Mouse (Mus musculus): ENCODE measurements around the gene Gm4567. TPM values are rescaled to one million over a fixed set of nuclear protein-coding genes. Genes with fewer than 3 reads are reported as not detected.
"Not testable (repeated sequence)": the region's sequence is repeated elsewhere in the genome, so short reads cannot be mapped to it uniquely, and the experiment has no call there.

The Gm4567 gene
- polyA plus RNA-seq (2012; rRNA removed), result not detected in 2 replicates

GRCm38 (mm10) chr7:22719610-22720009, at the start of gene Gm4567:
Gm4567 (minus strand) TSS chr7:22719710.
- not testable (repeated sequence) for H3K4me1 ChIP-seq (ENCODE audit: control insufficient read depth, insufficient read depth, low read length); H3K4me3 ChIP-seq (ENCODE audit: insufficient read depth, low read length); H3K27ac ChIP-seq (ENCODE audit: insufficient read depth, low read length)

DNA sequence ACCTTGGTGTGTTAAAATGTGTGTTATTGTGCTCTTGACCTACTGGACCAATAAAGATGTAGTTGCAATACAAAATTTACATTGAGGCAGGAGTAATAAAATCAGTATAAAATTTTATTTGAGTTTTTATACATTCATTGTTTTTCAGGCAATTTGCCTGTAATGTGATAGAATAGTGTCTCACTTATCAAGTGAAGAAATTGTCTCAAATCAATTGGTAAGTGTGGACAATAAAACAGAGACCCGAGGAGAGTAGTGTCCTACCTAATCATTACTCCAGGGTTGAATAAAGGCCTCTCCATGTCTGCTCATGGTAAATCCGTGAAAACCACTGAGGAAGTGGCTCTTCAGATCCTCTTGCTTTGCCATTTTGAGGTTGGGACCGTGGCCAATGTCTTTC, 41.9 kb upstream of the Gm4567 start, which contains the start of gene Vmn1r157:
Vmn1r157 (plus strand) TSS at position 301 of the 400 bp plus-strand sequence.
- H3K4me1 ChIP-seq (ENCODE audit: control insufficient read depth, insufficient read depth, low read length); H3K4me3 ChIP-seq (ENCODE audit: insufficient read depth, low read length); H3K27ac ChIP-seq (ENCODE audit: insufficient read depth, low read length): not testable (repeated sequence)

DNA sequence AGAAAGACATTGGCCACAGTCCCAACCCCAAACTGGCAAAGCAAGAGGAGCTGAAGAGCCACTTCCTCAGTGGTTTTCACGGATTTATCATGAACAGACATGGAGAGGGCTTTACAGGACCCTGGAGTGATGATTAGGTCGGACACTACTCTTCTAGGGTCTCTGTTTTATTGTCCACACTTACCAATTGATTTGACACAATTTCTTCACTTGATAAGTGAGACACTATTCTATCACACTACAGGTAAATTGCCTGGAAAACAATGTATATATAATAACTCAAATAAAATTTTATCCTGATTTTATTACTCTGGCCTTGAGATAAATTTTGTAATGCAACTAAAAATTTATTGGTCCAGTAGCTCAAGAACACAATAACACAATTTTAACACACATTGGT, 27.3 kb downstream of the Gm4567 start, which contains the start of gene Gm8693:
Gm8693 (minus strand) TSS at position 101 of the 400 bp plus-strand sequence.
- not testable (repeated sequence) for H3K27ac ChIP-seq (ENCODE audit: insufficient read depth, low read length); H3K4me1 ChIP-seq (ENCODE audit: control insufficient read depth, insufficient read depth, low read length); H3K4me3 ChIP-seq (ENCODE audit: insufficient read depth, low read length)

Other genes starting within 250 kb of the Gm4567 start
- not detected in 2 replicates for gene Vmn1r151, start 220.0 kb downstream of the Gm4567 start, polyA plus RNA-seq (2012; rRNA removed)
- gene Vmn1r152, start 196.7 kb downstream of the Gm4567 start, polyA plus RNA-seq (2012; rRNA removed), result not detected in 2 replicates
- gene Gm8677, start 184.8 kb downstream of the Gm4567 start, polyA plus RNA-seq (2012; rRNA removed), result not detected in 2 replicates
- gene Gm4201, start 154.4 kb downstream of the Gm4567 start, polyA plus RNA-seq (2012; rRNA removed), result not detected in 2 replicates
- gene Gm4565, start 131.6 kb downstream of the Gm4567 start, polyA plus RNA-seq (2012; rRNA removed), result not detected in 2 replicates
- not detected in 2 replicates for gene Vmn1r155, start 61.7 kb downstream of the Gm4567 start, polyA plus RNA-seq (2012; rRNA removed)
- not detected in 2 replicates for gene Gm8693, start 27.4 kb downstream of the Gm4567 start, polyA plus RNA-seq (2012; rRNA removed)
- not detected in 2 replicates for gene Vmn1r157, start 42.0 kb upstream of the Gm4567 start, polyA plus RNA-seq (2012; rRNA removed)
- gene Vmn1r158, start 71.1 kb upstream of the Gm4567 start, polyA plus RNA-seq (2012; rRNA removed), result not detected in 2 replicates
- gene Vmn1r159, start 123.9 kb upstream of the Gm4567 start, polyA plus RNA-seq (2012; rRNA removed), result not detected in 2 replicates
- not detected in 2 replicates for gene Vmn1r160, start 151.5 kb upstream of the Gm4567 start, polyA plus RNA-seq (2012; rRNA removed)

All from cortical plate, adult 2 months (tissue).